Mouse (Mus musculus) testis, postnatal 10 days (tissue): ENCODE data around the gene Efcab5.
A peak's percentile ranks its signal among the peaks of the same experiment; 100 is the strongest.

ENCODE experiments used
- DNase-seq: peaks from one replicate; pipeline ENCODE4 v3.0.0; 2021; ENCODE audit warnings: low spot score

The Efcab5 gene

GRCm38 (mm10) chr11:77188868-77189267, at the start of gene Efcab5:
Gene Efcab5, minus strand, starts transcription at chr11:77188968.
- no peak for DNase-seq

DNA sequence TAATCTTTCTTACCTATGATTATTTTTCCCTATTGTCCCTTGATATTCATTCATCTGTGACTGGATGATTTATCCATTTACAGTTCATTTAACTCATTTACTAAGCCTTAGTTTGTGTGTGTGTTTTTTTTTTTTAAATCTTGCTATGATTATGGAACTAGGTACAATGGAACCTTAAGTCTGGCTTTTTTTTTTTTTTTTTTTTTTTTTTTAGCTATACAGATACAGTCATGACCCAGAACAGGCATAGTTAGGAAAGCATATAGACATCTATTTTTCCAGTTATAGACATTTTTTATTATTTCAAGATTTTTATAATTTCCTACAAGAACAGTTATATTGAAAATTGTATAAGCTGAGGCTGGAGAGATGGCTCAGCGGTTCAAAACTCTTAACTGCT, 46.5 kb upstream of the Efcab5 start:
- no peak for DNase-seq

- no peak for DNase-seq
Measured at GRCm38 (mm10) chr11:77231514-77231913, 42.7 kb upstream of the Efcab5 start.

GRCm38 (mm10) chr11:77230765-77231164, 42.0 kb upstream of the Efcab5 start:
- DNase-seq = no peak

DNA sequence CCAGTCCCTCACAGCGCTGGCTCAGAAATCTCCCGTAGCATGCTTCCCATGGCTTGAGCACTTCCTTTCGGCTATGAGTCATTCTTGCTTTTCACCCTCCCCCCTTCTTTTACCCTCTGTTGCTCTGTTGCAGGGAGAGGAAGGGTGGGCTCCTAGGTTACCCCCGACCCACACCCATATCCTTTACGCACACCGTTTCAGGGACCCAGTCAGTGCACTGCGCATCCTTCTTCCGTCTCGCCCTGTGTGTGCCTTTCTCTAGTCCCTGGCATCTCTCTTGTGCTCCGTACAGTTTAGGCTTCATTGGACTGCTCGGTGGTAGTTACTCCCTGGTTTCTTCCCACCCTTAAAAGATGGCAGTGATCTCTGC, 28.0 kb upstream of the Efcab5 start:
- DNase-seq = no peak

DNA sequence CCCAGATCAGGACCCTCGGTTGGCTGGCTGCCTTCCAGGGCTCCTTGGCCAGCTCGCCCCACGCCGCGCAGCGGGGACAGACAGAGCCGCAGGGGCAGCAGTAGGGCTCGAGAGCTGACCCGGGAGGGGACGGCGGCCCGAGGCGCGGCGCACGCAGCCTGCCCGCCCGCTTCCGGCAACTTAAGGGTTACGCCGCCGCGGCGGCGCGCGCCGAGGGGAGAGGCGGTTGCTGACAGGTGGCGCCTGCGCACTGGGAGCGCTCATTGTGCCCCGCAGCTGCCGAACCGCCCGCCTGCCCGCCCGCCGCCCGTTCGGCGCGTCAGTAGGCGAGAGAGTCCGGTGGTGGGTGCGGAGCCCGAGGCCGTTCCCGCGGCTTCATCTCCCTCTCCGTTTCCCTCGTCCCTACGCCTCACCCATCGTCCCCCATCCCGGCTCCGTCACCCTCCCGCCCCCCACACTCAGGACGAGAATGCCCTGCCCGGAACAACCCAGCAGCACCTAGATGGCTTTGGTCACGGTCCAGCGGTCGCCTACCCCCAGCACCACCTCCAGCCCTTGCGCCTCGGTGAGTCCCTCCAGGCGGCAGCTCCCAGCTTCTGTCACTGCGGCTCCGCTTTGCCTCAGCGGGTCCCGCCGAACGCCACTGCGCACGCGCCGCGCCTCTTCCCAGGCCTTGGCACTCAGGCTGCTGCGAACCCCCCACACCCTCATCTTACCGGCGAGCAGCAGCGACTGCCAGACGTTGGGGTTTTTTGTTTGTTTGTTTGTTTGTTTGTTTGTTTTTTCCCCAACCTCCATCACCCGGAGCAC, 27.4 kb upstream of the Efcab5 start, which contains the start of gene Ssh2:
TSS of gene Ssh2 (plus strand) at position 337 of the 810 bp plus-strand sequence.
- DNase-seq = peak; percentile 85

DNA sequence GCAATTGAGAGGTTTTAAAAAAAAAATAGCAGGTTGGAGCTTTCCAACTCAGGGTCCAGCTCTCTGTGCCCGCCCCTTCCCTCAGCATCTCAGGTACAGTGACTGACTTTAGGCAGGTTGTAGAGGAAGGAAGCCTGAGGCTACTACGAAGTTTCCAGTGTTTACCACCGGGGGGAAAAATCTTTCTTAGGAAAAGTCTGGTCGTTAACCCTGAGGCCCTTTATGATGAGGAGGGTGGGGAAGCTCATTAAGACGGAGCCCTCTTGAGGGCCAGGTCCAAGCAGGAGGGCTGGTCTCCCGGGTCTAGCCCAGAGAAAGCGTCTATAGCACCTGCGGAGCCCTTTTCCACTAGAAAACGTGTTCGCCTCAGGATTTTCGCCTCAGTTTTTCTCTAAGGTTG, 26.7 kb upstream of the Efcab5 start:
- DNase-seq = no peak

DNA sequence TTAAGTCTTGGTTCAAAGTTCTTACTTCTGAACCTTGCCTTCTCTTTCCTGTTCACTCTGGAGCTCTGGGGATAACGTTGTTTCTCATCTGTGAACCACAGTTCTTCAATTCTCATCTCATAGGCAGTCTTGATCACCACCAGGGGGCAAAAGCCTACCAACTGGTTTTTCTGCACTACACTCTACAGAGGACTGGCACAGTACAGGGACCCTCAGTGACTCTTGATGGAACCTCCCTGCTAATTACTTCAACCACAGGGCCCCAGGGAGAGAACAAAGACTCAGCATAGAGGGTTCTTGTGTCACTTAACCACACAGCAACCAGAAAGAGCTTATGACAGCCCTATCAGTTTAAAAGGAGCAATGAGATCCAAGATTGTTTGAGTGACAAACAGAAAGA, 26.0 kb upstream of the Efcab5 start:
- no peak for DNase-seq

- DNase-seq = no peak
Measured at GRCm38 (mm10) chr11:77214142-77214692, 25.4 kb upstream of the Efcab5 start.

DNA sequence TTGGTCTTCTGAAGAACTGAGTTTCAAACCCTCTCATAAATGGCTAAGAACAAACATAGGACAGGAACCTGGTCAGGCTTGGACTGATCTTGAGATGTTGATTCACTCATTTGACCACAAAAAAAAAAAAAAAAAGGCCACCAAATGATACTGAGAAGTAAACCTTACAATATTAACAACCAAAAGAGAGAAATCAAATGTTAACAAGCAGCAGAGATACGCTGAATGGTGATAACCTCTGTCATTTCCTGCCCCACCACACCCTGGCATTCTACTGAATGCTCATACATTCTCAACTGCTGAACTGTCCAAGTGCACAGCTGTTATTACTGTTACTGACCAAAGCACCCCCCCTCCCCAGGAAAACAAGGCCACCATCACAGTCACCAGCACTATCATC, 11.9 kb upstream of the Efcab5 start:
- DNase-seq = no peak

- no peak for DNase-seq
Measured at GRCm38 (mm10) chr11:77199636-77200035, 10.9 kb upstream of the Efcab5 start.

- no peak for DNase-seq
Measured at GRCm38 (mm10) chr11:77196181-77197143, 7.7 kb upstream of the Efcab5 start.

GRCm38 (mm10) chr11:77195360-77196109, 6.8 kb upstream of the Efcab5 start:
- DNase-seq = no peak

GRCm38 (mm10) chr11:77194762-77195161, 6.0 kb upstream of the Efcab5 start:
- DNase-seq = no peak

DNA sequence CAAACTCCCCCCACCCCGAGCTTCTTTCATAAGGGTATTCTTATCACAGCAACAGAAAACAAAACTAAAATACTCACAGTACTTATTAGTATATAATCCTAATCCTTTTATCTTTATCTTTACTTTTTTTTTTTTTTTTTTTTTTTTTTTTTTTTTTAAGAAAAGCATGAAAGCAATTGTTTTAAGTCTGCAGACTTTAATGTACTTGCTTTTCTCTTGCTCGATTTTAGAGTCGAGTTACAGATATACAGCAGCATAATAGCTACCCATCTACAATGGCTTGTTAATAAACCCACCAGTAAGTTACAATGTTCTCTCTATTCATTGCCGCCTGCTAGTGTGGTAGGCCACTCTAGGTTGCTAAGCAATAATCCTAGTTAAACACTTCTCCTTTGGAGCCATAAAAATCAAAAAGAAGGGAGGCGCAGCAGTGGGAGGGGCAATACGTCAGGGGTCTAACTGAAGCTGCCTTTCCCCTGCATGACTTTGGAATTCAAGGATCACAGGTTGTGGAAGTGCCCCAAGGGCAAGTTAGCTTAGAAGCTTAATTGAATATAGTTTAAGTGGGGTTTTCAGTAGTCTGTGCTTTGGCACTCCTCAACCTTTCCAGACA, 5.3 kb upstream of the Efcab5 start:
- DNase-seq = no peak

DNA sequence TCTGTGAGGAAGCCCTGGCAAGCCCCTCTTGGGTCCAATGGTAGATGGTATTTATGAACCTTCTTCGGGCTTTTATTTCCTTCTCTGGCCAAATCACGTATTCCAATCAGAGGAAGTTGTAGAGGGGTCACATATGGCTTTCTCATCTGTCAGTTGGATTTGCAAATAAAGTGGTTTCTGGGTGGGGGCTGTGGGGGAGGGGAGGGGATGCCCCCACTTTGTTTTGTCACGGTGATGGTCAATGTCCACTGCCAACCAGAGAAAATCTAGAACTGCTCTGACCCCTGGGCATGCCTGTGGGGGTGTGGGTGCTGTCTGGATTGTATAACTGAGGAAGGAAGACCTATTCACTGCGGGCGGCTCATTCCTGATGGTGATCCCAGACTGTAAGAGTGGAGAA, 4.6 kb upstream of the Efcab5 start:
- no peak for DNase-seq

DNA sequence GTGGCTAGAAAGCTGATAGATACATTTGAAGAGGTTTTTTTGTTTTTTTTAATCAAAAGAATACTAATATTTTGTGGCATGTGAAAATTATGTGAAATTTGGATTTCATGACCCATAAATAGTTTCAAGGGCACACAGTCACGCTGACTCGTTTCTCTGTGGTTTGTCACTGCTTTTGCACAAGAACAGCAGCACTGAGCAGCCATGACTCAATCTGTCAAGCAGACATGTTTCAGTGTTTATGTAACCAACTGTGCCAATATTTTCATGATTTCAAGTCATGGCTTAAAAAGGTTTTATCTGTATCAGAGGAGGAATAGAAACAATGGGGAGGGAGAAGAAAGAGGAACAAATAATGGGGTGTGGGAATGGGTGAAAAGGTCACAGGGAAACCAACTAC, 3.8 kb downstream of the Efcab5 start:
- no peak for DNase-seq

- DNase-seq = no peak
Measured at GRCm38 (mm10) chr11:77182616-77183015, 6.2 kb downstream of the Efcab5 start.

- DNase-seq = no peak
Measured at GRCm38 (mm10) chr11:77182041-77182440, 6.7 kb downstream of the Efcab5 start.

- no peak for DNase-seq
Measured at GRCm38 (mm10) chr11:77181528-77181927, 7.2 kb downstream of the Efcab5 start.

DNA sequence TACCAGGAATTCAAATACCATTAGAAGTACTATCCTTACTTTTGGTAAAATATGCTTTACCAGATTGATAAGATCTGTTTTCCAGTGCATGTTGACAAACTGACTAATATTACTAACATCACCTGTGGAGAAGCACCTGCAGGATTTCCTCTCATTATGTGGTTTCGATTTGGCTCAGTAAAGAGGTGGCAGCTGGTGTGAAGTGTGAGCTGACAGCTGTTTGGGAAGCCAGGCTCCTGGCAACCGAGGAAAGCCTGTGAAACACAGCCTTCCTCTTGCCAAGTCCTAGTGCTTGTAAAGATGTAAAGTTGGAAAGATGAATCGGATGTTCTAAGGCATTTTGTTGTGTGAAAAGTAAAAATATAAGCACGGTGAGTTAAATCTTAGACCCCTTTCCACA, 7.9 kb downstream of the Efcab5 start:
- no peak for DNase-seq

- no peak for DNase-seq
Measured at GRCm38 (mm10) chr11:77179771-77180170, 9.0 kb downstream of the Efcab5 start.
